Mouse (Mus musculus) kidney, adult 18-20 months (tissue): Measurements from ENCODE around the gene Arl6ip4.

ENCODE experiments used
- DNase-seq: peaks from one replicate; pipeline ENCODE4 v3.0.0; 2021

Gene Arl6ip4

DNA sequence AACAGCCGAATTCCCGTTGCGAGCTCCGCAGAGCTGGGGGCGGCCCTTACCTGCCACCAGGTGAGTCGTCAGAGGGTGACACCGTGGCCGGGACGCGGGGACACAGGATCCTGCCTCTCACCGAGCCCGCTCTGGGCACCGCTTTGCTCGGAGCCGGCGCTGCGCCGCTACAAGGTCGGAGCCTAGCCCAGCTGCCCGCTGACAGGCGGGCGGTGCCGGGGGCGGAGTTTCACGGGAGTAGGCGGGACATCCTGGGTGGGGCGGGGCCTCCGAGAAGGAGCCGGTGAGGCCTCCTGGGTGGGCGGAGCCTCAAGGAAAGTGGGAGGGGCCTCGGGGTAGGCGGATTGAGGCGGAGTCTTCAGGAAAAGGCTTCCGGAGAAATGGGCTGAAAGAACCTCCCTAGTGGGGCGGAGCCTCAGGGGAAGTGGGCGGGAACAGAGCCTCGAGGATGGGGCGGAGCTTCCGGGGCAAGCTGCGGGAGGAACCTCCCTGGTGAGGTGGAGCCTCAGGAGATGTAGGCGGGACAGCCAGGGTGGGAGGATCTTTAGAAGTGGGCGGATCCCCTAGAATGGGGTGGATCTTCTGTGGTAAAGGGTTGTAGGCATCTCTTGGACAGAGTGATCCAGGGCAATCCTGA, 20.2 kb upstream of the Arl6ip4 start, which contains the start of gene Abcb9:
Gene Abcb9 (minus strand): TSS at position 203 of the 637 bp plus-strand sequence.
- DNase-seq, result peak; percentile 100

DNA sequence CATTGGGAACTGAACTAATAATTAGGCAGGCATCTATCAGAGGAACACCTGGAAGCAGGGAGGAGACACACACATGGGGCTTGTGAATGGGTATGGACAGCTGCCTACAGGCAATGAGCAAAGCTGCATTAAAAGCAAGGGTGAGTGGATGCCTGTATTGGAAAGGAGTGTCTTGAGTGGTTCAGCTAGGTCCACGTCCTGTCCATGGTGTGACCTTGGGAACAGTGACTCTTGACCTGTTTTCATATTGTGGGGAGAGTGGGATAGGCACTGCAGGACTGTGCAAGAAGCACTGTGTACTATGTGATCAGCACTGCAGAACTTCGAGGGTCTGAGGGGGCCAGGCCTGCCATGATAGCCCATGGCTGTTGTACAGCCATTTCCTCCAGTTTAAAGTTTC, 17.0 kb upstream of the Arl6ip4 start:
- no peak for DNase-seq

DNA sequence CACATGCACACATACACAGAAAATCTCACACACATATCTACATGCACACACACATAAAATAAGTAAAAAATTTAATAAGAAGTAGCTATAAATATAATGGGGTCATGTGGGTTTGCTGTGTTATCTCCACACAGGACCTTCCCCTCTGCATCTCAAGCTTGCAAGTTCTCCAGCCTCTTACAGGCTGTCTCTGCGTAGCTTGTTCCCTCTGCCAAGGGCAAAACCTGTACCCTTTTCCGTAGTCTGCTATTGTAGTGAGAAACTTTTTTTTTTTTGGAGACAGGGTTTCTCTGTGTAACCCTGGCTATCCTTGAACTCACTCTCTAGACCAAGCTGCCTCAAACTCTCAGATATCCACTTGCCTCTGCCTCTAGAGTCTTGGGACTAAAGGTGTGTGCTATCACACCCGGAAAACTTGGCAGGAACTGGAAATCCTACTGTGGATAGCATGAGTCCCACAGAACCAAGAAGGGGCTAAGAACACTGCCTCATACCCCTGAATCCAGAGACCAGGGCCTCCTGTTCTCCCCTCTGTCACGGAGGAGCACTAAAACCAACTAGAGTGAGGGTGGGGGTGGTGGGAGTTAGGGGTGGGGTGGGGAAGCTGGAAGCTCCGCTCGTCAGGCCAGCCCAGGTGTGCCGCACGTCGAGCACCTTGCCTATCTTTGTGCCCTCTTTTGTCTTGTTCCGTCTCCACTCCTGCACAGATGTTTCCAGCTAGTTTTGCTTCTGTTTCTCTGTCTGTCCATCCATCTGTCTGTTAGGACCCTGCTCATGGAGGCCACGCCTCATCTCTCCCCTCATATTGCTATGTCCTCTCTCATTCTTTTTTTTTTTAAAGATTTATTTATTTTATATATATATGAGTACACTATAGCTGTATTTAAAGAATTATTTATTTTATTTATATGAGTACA, 15.5 kb upstream of the Arl6ip4 start:
- no peak for DNase-seq

DNA sequence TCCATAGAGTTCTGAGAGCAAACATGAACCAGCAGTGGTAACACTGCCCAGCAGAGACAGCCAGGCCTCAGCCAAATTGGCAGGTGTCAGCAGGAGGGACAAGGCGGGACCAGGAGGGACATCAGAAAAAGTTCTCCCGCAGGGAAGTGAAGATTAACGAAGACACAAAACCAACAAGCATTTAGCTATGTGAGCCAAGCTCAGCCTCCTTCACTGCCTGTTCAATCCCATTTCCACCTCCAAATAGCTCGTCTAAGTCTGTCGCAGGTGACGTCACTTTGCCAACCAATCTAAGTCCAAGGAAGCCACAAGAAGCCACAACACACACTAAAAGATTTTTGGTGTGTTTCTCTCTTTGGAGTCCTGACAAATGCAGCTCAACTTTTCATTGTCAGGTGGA, 13.6 kb upstream of the Arl6ip4 start:
- no peak for DNase-seq

DNA sequence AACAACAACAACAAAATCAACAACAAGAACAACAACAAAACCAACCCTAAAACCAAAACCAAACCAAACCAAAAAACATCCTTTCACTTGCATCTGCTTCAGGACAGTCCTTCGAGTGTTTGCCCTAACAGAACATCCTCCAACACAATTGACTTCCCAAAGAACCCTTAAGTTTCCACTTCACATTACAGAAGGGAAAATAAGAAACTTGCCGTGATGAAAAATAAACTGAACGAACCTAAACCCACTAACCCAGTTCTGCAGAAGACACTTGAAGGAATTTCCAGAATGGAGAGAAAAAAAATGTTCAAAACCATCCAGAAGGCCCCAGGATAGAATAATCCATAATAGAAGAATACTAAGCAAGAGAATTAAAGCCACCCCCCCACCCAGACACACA, 12.9 kb upstream of the Arl6ip4 start:
- DNase-seq, result no peak

DNA sequence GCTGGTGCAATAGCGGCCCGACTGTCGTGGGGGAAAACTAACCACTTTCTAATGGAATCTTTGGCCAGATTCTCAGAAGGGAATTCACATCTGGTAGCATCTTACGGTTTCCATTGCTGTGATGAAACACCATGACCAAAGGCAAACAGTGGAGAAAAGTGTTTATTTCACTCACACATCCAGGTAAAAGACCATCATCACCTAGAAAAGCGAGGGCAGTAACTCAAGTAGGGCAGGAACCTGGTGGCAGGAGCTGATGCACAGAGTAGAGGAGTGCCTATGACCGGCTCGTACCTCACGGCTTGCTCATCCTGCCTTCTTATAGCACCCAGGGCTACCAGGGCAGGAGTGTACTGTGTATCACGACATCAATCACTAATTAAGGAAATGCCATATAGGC, 12.3 kb upstream of the Arl6ip4 start:
- DNase-seq, result no peak

DNA sequence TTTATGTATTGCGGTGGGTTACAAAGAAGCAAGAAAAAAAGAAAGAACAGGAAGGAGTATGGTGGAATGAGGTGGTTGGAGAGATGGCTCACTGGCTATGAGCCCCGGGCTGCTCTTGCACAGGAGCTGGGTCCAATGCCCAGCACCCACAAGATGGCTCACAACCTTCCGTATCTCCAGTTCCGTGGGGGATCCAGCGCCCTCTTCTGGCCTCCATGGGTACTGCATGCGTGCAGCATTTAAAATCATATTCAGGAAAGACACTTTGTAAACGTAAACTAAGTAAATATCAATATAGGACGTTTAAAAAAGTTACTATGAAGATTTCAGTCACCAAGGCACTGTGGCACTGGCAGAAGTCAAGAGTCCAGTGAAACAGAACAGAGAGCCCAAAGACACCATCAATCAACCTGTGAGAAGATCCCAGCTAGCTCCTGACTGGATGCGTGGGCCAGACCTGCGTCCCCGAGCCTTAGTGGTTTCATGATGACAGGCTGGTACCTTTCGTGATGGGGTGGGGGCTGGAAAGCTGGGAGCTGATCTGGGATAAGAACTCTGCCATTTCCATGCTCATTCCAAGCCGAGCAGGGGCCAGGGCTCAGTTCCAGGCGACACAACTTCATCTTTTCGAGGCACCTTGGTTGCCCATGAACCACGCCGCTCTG, 4.7 kb upstream of the Arl6ip4 start:
- peak; percentile 56 for DNase-seq

DNA sequence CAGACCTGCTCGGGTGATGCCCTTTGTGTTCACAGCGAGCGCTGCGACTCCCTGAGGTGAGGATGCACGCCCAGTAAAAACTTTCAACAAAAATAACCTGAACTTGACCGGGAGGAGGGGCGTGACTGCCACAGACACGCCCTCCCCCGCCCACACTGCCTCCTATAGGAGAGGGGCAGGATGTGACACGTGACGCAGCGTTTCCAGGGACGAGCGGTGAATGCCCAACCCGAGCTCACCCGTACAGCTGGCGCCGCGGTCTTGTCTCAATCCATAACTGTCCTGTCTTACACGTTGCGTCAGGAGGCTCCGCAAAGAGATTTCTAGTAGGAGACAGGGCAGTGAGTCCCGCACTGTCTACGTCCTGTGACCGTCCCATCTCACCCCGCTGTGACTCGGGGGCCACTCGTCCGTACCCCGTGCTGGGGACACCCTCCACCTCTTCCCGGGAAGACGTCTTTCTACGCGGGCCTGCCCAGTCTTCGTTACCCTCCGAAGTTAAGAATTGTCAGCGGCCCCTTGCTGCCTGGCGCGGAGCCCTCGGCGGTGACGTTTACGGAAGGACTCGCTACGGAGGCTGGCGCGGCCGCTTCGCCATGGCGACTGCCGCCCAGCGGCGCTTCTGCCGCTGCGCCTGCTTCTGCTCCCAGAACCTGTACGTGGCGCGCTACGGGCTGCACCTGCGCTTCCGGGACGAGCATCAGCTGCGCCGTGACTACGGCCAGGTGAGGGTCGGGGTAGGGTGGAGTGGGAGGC, 4.0 kb upstream of the Arl6ip4 start, which contains the start of gene Ogfod2:
Gene Ogfod2 (plus strand): TSS at position 556 of the 756 bp plus-strand sequence.
- peak; percentile 96 for DNase-seq

DNA sequence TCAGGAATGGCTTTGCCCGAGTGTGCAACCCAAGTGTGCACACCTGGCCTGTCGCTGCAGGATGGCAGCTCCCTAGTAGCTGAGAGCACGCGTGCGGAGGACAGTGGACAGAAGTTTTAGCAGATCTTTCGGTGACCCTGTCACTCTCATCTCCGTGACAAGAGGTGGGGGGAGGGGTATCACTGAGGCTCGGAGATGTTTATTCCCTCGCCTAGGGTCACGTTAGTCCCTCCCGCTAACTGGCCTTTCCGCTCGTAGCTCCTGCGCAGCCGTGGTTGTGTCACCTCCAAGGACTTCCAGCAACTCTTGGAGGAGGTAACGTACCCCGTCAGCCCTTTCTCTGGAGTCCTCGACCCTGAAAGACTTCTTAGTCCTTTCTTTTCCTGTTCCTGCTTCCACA, 3.4 kb upstream of the Arl6ip4 start:
- no peak for DNase-seq

DNA sequence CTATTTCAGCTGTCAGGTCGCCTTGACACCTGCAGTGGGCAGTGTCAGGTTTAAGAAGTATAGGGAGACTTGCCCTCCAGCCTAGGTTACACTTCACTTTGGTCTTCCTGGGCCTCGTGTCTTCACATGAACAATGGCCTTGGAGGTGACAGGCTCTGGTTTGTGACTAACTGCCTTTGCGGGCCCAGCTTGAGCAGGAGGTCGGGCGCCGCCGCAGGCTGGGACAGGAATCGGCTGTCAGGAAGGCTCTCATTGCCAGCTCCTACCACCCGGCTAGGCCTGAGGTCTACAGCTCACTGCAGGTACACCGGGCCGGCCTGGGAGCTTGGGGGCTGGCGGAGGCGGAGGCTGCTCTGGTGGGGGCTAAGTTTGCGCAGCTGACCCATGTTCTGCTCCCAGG, 2.9 kb upstream of the Arl6ip4 start:
- DNase-seq, result peak; percentile 65

DNA sequence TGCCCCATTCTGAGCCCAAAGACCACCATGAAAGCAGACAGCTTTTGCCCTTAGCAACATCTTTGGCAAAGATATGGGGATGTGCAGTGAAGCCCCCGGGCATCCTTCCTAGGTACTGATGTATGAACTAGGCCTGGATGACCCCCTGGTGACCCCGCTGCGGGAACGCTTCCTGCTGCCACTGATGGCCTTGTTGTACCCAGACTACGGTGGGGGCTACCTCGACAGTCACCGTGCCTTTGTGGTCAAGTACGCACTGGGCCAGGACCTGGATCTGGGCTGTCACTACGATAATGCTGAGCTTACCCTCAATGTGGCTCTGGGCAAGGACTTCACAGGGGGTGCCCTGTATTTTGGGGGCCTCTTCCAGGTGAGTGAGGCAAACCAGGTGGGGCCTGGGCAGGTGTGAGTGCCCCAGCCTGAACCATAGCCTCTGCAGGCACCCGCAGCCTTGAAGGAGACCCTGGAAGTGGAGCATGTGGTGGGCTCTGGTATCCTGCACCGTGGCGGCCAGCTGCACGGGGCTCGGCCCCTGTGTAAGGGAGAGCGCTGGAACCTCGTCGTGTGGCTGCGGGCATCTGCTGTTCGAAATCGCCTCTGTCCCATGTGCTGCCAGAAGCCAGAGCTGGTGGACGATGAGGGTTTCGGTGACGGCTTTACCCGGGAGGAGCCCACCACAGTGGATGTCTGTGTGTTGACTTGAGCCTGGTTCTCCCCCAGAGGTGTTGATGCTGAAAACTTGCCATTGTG, 1.4 kb upstream of the Arl6ip4 start:
- no peak for DNase-seq

DNA sequence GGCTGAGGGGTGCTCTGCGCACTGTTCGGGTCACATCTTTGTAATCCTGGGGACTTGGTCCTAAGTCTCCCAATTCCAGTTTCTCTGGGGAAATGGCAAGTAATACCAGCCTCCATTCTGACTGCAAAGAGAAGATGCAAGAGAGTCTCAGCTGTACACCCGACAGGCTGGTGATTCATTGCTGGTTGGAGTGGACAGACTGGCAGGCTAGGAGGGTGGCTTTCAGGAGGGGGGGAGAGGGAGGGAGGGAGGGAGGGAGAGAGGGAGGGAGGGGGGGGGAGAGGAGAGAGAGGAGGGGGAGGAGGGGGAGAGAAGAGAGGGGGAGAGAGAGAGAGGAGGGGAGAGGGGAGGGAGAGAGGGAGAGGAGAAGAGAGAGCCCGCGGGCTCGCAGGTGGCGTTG, 358 bp upstream of the Arl6ip4 start:
- DNase-seq, result no peak

DNA sequence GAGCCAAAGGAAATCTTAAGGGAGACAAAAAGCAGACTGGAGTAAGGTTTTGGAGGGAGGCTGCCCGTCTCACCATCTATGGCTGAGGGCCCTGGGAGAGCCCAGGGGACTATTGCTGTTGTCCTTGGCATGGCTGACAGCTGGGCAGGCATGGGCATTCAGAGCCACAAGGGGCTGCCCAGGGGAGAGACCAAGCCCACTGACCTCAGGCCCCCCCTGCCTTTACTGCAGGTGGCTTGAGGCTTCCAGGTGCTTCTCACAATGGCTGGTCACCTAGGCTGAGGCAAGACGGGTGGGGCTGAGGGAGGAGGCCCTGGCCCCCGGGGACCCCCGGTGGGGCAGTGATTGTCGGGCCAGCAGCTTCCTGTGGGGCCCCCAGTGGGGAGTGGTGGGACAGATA, 3.3 kb downstream of the Arl6ip4 start:
- DNase-seq, result no peak

DNA sequence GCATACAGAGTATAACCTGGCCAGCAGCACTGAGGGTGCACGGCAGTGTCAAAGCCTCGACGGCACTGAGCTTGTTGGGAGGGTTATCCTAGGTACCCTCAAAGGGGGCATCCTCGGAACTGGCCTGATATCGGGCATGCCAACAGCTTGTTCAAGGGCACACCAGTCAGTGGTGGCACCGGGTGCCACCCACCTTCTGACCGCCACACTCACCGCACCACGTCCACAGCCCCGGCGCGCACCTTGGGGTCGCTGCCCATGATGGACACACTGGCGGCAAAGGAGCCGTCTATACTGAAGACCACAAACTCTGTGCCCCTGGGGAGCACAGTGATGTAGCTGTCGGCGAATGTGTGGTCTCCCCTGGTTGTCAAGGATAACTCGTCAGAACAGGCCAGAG, 6.5 kb downstream of the Arl6ip4 start:
- DNase-seq, result no peak

DNA sequence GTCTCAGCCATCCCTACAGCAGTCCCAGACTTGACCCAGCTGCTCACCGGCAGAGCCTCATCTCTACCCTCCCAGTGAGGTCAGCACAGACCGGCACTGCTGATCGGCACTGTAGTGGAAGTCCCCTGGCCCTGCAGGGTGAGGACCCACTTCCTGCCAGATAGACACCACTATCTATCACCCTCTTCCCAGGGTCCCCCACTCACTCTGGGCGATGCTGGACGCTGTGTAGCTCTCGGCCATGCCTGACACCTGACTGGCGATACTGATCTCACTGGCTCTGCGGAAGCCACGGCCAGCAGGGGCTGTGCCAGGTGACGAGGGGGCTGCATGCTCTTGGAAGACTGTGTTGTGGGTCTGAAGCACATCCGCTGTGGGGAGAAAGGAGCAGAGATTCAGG, 9.2 kb downstream of the Arl6ip4 start:
- no peak for DNase-seq

DNA sequence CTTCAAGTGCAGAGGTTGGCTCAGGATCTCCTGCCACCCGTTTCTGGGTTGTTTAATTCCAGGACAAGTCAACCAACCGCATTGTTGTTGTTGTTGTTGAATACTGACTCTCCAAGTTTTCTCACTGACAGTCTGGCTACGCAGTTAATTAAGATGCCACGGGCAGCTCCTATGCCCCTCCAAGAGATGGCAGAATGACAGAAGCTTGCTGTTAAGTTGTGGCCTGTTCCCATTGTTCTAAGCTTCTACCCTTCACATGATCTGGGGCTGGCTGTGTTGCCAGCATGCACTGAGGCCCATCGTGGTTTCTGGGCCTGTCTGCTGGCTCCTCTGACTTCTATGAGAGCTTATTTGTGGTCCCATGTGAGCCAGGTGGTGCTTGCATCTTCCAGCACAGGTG, 18.4 kb downstream of the Arl6ip4 start:
- DNase-seq, result no peak

DNA sequence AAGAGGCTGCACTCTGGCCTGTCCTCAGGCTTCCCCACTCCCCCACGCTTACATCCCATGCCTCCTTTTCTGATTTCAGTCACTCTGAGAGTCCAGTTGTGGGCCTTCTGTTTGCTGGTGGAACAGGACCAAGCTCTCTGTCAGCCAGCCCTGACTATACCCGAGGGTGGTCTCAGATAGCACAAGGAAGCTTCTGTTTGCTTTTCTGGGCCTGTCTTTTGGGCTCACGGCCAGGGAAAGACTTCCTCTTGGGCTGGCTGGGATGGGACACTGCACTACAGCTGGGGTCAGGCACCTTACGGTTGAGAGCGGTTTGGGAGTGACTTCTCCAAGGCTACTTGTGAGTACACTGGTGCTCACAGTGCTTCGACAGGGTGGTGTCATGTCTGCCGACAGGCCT, 22.2 kb downstream of the Arl6ip4 start:
- no peak for DNase-seq

DNA sequence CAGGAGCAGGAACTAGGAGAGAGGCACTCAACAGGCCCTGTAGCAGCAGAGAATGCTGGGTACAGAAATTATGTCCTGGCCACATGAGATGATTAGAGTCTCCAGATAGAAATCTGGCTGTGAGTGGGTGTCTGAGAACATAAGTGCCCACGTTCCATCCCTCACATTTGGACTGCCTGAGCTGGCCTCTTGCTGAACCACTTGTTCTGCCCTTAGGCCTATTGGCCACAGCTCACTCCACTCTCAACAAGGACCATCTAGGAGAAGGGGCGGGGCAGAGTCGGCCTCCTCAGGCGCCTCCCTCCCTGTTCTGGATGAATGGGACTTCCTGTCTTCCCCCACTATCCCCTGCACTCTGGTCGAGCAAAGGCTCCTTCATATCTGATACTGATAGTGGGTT, 33.1 kb downstream of the Arl6ip4 start:
- no peak for DNase-seq

DNA sequence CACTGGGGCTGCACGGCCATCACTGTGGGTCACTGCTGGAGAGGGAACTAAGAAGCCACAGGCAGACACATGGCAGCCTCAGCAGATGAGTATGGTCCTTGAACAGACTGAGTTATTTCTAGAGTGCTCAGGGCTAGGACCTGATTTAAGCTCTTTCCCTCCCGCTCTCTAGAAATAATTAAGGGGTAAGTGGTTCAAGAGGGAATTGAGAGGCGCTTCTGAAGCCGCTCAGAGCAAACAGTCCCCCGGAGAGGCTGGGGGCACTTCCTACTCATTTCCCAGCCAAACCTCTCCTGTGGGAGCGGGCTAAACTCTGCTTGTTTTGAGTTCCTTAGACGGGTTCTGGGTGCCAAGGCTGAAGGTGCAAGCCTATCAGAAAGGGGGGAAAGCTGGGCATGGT, 35.0 kb downstream of the Arl6ip4 start:
- no peak for DNase-seq

DNA sequence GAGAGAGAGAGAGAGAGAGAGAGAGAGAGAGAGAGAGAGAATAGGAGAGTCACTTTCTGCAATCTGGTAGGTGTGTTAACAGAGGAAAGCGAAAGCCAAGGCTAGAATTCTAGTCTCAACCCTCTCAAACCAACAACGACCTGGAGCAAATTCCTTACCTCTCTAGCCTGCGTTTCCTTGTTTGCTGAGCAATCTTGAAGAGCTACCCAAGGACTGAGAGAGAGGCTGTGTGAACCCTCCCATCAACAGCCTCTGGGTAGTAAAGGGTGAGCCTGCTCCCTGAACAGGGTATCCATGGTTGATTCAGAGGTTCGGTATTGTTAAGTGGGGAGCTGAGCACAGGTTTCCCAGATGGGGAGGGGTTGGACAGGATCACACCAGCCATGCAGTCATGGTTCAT, 36.8 kb downstream of the Arl6ip4 start:
- DNase-seq, result no peak

DNA sequence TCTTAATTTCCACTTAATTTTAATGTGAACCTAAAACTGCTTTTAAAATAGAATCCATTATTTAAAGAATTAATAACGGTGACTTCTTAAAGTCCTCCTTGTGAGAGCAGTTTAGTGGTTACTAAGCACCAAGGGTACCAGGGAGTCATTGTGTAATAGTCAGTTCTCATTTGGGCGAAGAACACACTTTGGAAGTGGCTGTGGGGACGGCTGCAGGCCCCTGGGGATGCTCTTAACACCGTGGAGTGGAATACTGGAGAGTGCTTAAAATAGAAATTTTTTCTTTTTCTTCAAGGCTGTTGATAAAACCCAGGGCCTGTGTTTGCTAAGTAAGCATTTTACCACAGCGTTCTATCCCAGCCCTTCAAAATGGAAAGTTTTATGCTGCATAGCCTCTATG, 40.1 kb downstream of the Arl6ip4 start:
- DNase-seq, result no peak

DNA sequence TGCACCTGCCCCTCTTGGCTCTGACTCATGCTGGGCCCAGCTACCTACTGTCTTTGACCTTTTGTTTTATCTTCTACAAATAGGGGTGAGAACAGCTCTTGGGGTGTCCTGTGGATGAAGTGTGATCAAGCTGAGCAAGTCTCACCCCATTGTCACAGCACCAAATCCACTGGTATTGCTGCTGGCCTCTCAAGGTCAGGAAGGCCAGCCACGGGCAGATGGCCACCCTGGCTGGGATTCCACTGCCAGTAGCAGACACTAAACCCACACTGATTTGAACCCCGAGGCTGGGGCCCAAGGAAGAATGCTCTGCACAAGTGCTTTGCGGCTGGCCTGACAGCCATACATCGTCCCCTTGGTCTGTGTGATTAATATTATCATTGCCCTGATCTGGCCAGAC, 42.4 kb downstream of the Arl6ip4 start:
- DNase-seq, result no peak
